Mouse (Mus musculus) ES-E14 (cell line): Measurements from ENCODE around the gene Ptpdc1. TPM values are rescaled to one million over a fixed set of nuclear protein-coding genes. Genes with fewer than 3 reads are reported as not detected.

Experiments used
- DNase-seq: peaks from one replicate; pipeline ENCODE4 v3.0.0-alpha.2; 2013; ENCODE audit warnings: low read depth, low spot score
- H3K27ac ChIP-seq: 2 replicates; pipeline ENCODE4 v1.5.1; 2012; ENCODE audit warnings: low read depth, mild to moderate bottlenecking, low read length, moderate library complexity, mixed read lengths; ENCODE audit not compliant: poor library complexity, insufficient read depth, severe bottlenecking
- H3K36me3 ChIP-seq: 2 replicates; pipeline ENCODE4 v1.6.1; 2012; ENCODE audit warnings: mild to moderate bottlenecking, low read length, moderate library complexity, mixed read lengths; ENCODE audit not compliant: control insufficient read depth, poor library complexity, insufficient read depth, severe bottlenecking
- H3K4me1 ChIP-seq, 2 experiments: fragments of 150-350 bp in 1 of 2; sonication (generic) in 1 of 2; 2 replicates each; pipeline ENCODE4 v1.6.1; 2012; ENCODE audit warnings: low read length in 2 of 2, mild to moderate bottlenecking in 1 of 2, mixed read lengths in 1 of 2; ENCODE audit not compliant: control insufficient read depth in 2 of 2, insufficient read depth in 2 of 2, poor library complexity in 1 of 2
- H3K4me3 ChIP-seq, 2 experiments: fragments of 150-350 bp in 1 of 2; sonication (generic) in 1 of 2; 2 replicates each; pipeline ENCODE4 v1.5.1; 2012; ENCODE audit warnings: low read length in 2 of 2, low read depth in 1 of 2, mild to moderate bottlenecking in 1 of 2, mixed read lengths in 1 of 2; ENCODE audit not compliant: insufficient read depth in 1 of 2, poor library complexity in 1 of 2, severe bottlenecking in 1 of 2
- H3K9ac ChIP-seq: 2 replicates; pipeline ENCODE4 v1.6.1; 2012; ENCODE audit warnings: low read depth, mild to moderate bottlenecking, low read length, mixed read lengths; ENCODE audit not compliant: poor library complexity, insufficient read depth, severe bottlenecking
- H3K9me3 ChIP-seq: fragments of 150-350 bp; sonication (generic); 2 replicates; pipeline ENCODE4 v1.6.1; 2012; ENCODE audit warnings: low read depth, mild to moderate bottlenecking, low read length; ENCODE audit not compliant: control insufficient read depth, insufficient read depth
- CHD2 ChIP-seq: IDR thresholded peaks from 2 replicates; pipeline ENCODE4 v1.6.1; 2014; ENCODE audit warnings: mild to moderate bottlenecking, low read depth, low read length, inconsistent platforms
- HCFC1 ChIP-seq: IDR thresholded peaks from 2 replicates; pipeline ENCODE4 v1.6.1; 2012; ENCODE audit warnings: low read length, inconsistent platforms, borderline replicate concordance; ENCODE audit not compliant: insufficient read depth
- MAFK ChIP-seq: IDR thresholded peaks from 2 replicates; pipeline ENCODE4 v1.6.1; 2014; ENCODE audit warnings: mild to moderate bottlenecking, low read depth, low read length, inconsistent platforms; ENCODE audit not compliant: insufficient read depth
- ZC3H11A ChIP-seq: IDR thresholded peaks from 2 replicates; pipeline ENCODE4 v1.6.1; 2012; ENCODE audit warnings: low read depth, mild to moderate bottlenecking, inconsistent platforms, low read length, borderline replicate concordance
- ZNF384 ChIP-seq: IDR thresholded peaks from 2 replicates; pipeline ENCODE4 v1.6.1; 2012; ENCODE audit warnings: low read depth, low read length, inconsistent platforms
- in situ Hi-C, 2 experiments: fragments of 600-800 bp; cut with MboI; formaldehyde crosslinking; loops; one replicate each; pipeline ENCODE4 v1.15.1; 2025; ENCODE audit warnings: low sequenced_read_pairs in 2 of 2, inconsistent platforms in 1 of 2; ENCODE audit not compliant: unreplicated experiment in 2 of 2
- total RNA-seq: library from RNA; depleted of rRNA; stranded (reverse); fragments of 300-350 nt; gene quantifications from 2 replicates; pipeline ENCODE4 v1.2.3, GENCODE M21; 2012

The Ptpdc1 gene
- total RNA-seq, 1 experiment = 5.2 TPM

DNA sequence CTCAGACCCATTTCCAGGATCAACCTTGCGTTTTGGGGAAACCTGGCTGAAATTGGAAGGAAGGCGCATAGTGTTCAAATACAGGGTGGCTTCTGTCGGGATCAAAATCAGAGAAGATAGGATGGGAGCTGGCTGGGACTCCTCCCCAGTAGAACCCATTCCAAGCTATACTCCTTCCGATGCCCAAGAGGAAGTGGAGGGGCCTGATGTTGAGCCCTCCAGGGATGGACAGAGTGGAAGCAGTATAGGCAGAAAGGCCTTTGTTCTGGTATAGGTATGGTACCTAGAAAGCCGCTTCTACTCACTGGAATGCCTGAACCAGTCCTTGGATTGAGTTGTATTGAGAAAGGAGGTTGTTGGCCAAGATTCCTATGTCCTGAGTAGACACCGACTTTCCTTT, 35.3 kb upstream of the Ptpdc1 start:
- H3K4me3 ChIP-seq = no peak overlapping the region
- TF ChIP-seq CHD2 (no peak), ZNF384 (no peak), ZC3H11A (no peak), MAFK (no peak), HCFC1 (no peak)
- in situ Hi-C loops = loop anchor here in 1 of 2 experiments (25.0 kb wide), 2 partner anchors 352 to 502 kb away; no protein-coding TSS in a partner anchor
- H3K36me3 ChIP-seq = no peaks in the 10 kb centered on the region
- no peak for DNase-seq
- no peak overlapping the region for H3K27ac ChIP-seq
- H3K4me1 ChIP-seq = peaks cover 0 to 3% of the 10 kb centered on the region in 2 experiments; a peak in 1 of 4 replicates
- no peaks in the 10 kb centered on the region for H3K9me3 ChIP-seq
- no peak overlapping the region for H3K9ac ChIP-seq

DNA sequence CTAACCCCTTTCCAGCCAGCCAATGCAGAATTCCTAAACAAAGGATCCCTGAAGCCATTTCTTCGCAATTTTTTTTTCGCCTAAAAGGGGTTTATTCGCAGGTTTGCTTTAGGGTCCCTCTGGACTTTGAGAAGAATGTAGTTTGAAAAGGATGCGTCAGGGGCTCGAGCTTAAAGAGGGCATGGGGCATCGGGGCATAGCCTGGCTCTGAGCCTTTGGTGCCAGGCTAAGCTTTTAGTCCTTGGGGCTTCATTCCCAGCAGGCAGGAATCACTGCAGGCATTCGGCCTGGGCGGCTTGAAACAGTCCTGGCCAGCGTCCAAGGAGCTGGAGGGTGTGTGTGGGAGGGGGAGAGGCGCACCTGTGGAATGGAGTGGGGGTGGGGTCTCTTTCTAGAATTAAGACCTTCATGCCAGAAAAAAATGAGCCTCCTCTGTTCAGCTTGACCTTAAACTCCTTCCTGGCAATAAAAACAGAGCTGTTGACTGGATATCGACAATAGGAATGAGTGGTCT, 34.8 kb upstream of the Ptpdc1 start:
- in situ Hi-C loops = loop anchor here in 1 of 2 experiments (25.0 kb wide), 2 partner anchors 352 to 502 kb away; no protein-coding TSS in a partner anchor
- Histone ChIP-seq H3K9ac (no peak overlapping the region), H3K4me3 (no peak overlapping the region; a peak in 1 of 4 replicates), H3K27ac (no peak overlapping the region), H3K36me3 (no peaks in the 10 kb centered on the region), H3K4me1 (peaks cover 0 to 2% of the 10 kb centered on the region in 2 experiments; a peak in 1 of 4 replicates), H3K9me3 (no peaks in the 10 kb centered on the region)
- TF ChIP-seq CHD2 (no peak), ZC3H11A (no peak), ZNF384 (no peak), HCFC1 (no peak), MAFK (no peak)
- DNase-seq = no peak

DNA sequence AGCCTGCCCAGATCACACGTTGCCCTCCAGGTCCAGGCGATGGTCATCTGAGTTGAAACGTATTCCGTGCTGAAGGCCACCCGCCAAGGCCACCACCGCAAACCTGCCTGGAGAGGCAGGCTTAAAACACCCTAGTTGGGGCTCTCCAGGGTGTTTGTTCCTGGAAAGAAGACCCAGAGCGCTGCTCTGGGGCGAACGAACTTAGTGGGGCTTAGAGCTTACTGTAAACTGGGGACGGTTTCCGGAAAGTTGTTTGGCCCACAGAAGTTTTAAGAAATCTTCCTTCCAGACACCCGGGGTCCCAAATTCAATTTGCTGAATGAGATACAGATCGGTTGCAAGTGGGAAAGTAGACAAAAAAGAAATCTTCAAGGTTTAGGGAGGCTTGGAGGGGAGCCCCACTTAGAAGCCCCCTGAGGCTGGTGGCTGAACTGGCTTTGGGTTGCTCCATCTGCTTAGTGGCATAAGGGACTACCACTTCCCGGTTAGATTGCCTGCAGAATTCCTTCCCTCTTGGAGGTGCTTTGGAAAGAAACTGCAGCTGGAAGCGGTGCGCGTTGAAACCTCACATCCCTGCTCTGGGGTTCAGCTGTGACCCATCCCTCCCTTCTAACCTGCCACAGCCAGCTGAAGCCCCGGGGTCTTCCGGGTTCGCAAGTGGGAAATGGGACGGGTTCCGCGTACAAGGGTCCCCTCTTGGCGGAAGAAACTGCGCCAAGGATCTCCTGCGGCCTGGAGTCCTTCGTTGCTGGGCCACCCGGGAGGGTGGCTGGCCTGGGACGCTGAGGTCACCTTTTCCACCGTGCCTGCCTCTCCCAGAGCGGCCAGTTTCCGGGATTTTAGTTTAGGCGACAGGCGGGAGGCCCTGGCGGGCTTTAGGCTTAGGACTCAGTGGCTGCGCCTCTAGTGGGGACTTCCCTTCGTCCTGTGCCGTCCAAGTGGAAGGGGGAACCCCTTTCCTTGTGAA, 34.1 kb upstream of the Ptpdc1 start:
- TF ChIP-seq ZC3H11A (no peak), HCFC1 (no peak), CHD2 (no peak), ZNF384 (no peak), MAFK (no peak)
- Histone ChIP-seq H3K4me1 (peaks cover 0 to 2% of the 10 kb centered on the region in 2 experiments; a peak in 1 of 4 replicates), H3K27ac (no peak overlapping the region), H3K4me3 (peak overlapping the region in 1 of 2 experiments; percentile 20; a peak in 1 of 4 replicates), H3K36me3 (no peaks in the 10 kb centered on the region), H3K9ac (no peak overlapping the region), H3K9me3 (no peaks in the 10 kb centered on the region)
- in situ Hi-C loops = loop anchor here (10.0 to 25.0 kb wide), 5 partner anchors 135 to 503 kb away; no protein-coding TSS in a partner anchor
- DNase-seq = no peak

DNA sequence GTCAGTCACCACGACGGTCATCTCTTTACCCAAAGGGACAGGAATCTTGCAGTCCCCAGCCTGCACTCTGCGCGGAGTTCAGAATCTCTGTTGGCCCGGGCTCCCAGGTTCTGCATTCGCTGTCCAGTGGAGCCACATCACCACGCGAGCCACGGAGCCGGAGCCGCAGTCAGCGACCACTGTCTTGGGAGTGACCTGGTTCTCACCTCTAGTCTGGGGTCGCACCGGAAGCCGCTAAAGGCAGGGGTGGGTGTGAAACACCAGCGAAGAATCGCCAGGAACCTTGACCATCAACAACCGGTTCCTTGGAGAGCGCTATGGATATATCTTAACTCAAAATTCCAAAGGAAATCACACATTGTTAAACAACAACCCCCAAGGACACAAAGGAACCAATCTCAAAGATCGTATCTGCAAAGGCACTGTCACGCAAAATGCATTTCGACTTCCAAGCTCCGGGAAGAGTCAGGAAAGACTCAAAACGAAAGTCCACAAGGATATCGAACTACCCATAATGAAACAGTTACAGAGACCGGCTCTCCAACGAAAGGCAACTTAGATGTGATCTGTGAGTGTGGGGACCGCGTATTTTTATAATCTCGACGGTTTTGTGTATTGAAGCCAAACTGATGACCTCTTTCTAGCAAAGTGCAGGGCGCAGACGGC, 33.3 kb upstream of the Ptpdc1 start:
- no peak overlapping the region for H3K9ac ChIP-seq
- no peak overlapping the region for H3K4me3 ChIP-seq
- no peak overlapping the region for H3K27ac ChIP-seq
- H3K36me3 ChIP-seq = no peaks in the 10 kb centered on the region
- no peaks in the 10 kb centered on the region for H3K9me3 ChIP-seq
- no peak for TF ChIP-seq MAFK
- TF ChIP-seq HCFC1 = no peak
- no peak for TF ChIP-seq ZNF384
- no peak for TF ChIP-seq CHD2
- TF ChIP-seq ZC3H11A = no peak
- in situ Hi-C loops = loop anchor here (10.0 to 25.0 kb wide), 5 partner anchors 136 to 504 kb away; no protein-coding TSS in a partner anchor
- peaks cover 0 to 2% of the 10 kb centered on the region in 2 experiments; a peak in 1 of 4 replicates for H3K4me1 ChIP-seq
- DNase-seq = no peak
